Mouse (Mus musculus) brain, embryonic 18.5 days (tissue): ENCODE results near the gene Golga2.
"Not testable (repeated sequence)": the region's sequence is repeated elsewhere in the genome, so short reads cannot be mapped to it uniquely, and the experiment has no call there.

Source experiments
- DNase-seq: peaks from one replicate; pipeline ENCODE4 v3.0.0-alpha.2; 2012; ENCODE audit warnings: low read depth, low spot score

The Golga2 gene

GRCm38 (mm10) chr2:32288371-32288931 lies 1.3 kb downstream of the Golga2 start:
- no peak for DNase-seq

GRCm38 (mm10) chr2:32289578-32289977 lies 2.4 kb downstream of the Golga2 start:
- no peak for DNase-seq

- no peak for DNase-seq
These were observed 7.2 kb downstream of the Golga2 start for GRCm38 (mm10) chr2:32294348-32294747.

- DNase-seq = no peak
These were observed 8.1 kb downstream of the Golga2 start for GRCm38 (mm10) chr2:32295285-32295684.

- not testable (repeated sequence) for DNase-seq
These were observed 8.7 kb downstream of the Golga2 start for GRCm38 (mm10) chr2:32295842-32296241.

DNA sequence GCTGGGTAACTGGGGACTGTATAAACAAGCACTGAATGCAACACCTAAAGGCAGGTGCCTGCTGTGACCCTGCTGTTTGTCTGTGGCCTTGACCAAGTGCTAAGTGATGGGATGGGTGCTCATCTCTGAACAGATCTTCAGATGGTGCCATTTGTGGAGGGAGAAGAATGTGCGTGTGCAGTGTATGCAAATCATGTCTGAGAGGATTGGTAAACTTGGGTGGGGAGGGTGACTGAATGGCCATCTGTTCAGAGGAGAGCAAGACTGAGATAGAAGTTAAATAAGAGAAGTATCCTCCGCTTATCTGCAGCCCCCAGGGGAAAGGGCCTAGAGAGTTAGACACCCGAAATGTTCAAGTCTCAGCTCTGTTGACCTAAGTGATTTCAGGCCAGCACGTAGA lies 12.3 kb downstream of the Golga2 start:
- no peak for DNase-seq

GRCm38 (mm10) chr2:32302952-32303351 lies 15.8 kb downstream of the Golga2 start:
- no peak for DNase-seq

GRCm38 (mm10) chr2:32304145-32304832 lies 17.1 kb downstream of the Golga2 start:
- no peak for DNase-seq

DNA sequence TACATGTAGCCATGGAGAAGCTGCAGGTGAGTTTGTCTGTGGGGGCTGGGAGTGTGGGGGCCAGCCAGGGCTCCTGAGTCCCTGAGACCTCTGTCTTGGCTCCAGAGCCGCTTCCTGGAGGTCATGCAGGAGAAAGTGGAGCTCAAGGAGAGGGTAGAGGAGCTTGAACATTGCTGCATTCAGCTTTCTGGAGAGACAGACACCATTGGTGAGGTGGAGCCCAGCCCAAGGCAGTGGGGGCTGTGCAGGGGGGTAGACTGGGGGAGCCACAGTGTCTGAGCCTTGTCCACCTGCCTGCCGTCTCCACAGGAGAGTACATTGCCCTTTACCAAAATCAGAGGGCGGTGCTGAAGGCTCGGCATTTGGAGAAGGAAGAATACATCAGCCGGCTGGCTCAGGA lies 18.5 kb downstream of the Golga2 start:
- no peak for DNase-seq

GRCm38 (mm10) chr2:32306176-32306575 lies 19.0 kb downstream of the Golga2 start:
- DNase-seq = no peak

GRCm38 (mm10) chr2:32307247-32307798 lies 20.1 kb downstream of the Golga2 start:
- no peak for DNase-seq

DNA sequence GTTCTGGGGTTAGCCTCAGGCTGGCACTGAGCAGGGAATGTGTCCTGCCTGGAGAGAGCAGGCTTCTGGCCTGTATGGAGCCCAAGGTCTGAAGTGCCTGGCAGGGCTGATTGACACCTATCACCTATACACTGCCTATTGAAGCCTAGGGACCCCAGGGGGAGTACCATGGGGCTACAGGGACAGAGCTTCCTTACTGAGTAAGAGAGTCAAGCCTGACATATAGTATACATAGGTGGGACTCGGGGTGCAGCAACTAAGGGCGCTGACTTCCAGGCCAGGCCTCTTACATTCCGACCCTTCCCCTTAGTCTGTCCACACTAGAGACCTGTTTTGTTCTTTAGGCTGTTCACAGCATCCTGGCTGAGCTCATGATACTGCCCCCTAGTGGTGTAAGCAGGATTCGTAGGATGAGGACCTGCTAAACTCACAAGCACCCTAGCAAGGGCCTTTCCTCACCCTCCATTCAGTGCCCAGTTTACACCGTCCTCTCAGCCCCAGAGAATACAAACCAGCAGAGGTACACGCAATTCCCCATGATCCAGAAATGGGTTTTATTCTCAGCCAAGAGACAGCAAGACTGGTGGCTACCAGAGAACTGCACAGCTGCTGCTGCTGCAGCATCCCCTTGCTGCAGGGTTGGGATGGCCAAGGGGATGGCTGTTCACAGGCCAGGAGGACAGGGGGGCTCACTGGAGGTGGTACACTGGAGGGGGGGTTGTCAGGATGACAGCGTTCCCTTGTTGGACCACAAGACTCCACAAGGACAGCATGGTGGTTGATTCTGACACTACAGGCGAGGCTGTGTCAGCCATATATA lies 21.0 kb downstream of the Golga2 start:
- no peak for DNase-seq

GRCm38 (mm10) chr2:32308870-32309568 lies 21.8 kb downstream of the Golga2 start:
- DNase-seq = no peak

- no peak for DNase-seq
These were observed 23.1 kb downstream of the Golga2 start for GRCm38 (mm10) chr2:32310096-32310845.

- DNase-seq = no peak
These were observed 24.5 kb downstream of the Golga2 start for GRCm38 (mm10) chr2:32311443-32312317.

DNA sequence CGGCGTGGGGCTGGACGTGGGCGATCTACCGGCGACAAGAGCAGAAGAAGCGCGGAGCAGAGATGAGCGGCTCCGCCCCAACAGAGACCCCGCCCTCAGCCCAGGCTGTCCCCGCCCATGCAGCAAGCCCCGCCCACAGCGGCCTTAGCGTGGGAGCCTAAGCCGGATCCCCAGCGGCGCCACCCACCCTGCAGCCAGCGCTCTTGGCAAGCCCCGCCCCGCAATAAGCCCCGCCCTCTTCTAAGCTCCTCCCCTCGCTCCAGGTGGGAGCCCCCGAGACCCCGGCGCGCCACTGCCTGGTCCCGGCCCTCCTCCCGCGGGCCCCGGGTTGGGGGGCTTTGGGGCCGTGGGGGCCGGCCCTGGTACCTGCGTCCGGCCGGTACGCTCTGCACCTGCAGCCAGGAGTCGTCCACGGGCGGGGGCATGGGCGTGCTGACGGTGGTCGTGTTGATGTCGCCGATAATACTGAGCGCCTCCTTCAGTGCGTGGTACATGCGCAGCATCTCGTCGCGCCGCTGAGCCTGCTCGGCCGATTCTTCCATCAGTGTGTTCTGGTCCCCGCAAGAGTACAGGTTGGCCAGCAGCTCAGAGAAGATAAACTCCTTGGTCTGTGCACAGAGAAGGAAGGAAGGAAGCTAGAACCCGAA lies 25.3 kb downstream of the Golga2 start:
- DNase-seq = no peak

- DNase-seq = no peak
These were observed 27.6 kb downstream of the Golga2 start for GRCm38 (mm10) chr2:32314831-32315230.

GRCm38 (mm10) chr2:32315751-32316150 lies 28.6 kb downstream of the Golga2 start:
- no peak for DNase-seq

- no peak for DNase-seq
These were observed 29.9 kb downstream of the Golga2 start for GRCm38 (mm10) chr2:32316887-32317656.
